Mouse (Mus musculus): Measurements from ENCODE around the gene Calr4.

Calr4 gene

DNA sequence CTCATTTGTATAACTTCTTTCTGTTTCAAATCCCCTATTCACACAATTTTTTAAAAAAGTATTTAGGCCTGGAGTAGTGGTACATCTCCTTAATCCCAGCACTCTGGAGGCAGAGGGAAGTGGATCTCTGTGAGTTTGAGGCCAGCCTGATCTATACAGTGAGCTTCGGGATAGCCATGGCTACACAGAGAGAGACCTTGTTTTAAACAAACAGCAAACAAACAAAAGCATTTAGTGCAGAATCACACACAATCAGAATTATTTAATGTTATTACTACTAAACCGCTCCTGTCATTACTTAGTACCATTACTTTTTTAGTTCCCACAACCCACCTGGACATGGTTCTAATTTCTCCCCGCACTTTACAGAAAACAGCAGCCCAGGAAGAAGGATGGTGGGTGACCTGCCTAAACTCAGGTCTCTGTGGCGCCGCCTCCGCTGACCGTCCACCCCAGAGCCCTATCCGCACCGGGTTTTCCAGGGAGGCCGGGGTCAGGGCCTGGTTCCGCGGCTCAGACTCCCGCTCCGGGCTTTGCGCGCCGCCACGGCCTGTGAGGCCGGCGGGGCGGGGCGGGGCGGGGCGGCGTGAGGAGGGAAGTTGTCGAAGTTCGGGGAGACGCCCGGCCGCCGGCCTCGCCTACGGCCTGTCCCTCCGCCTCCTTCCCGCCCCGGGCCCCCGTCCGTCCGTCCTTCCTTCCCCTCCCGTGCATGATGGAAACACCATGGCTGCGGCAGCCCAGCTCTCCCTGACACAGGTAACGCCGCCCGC is 45.6 kb downstream of the Calr4 start, which contains the start of gene Eps15:
TSS of gene Eps15 (plus strand) at position 580 of the 770 bp plus-strand sequence.
- peak; percentile 85 for DNase-seq (ENCODE audit: low spot score)

DNA sequence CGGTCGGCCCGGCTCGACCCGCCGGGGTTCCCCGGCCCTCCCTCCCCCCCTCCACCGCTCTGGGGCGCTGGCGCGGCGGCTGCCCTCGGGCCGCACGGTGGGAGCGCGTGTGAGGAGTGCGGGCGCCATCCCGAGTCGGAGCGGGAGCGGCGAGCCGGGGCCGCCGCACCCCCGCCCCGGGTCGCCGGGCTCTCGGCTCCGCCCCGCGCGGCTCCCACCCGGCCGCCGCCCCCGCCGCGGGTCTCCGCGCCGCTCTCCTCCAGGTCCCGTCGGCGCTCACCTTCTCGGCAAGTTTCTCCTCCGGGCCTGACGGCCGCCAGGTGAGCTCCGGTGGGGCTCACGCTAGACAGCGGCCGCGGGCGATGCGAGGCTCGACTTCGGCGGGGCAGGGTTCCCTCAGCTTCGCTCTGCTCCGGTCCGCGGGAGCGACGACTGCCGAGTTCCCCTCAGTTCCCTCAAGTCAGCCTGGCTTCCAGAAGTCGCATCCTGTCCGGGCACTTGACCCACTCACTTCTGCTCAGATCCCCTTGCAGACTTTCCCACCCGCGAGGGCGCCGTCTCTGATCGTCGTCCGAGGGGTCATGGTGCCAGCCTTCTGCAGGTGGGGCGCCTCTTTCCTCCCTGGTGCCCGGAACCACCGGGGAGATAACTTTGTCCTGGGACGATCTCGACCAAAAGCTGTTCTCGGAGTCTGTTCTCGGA is 46.3 kb downstream of the Calr4 start:
- DNase-seq (ENCODE audit: low spot score) = no peak

DNA sequence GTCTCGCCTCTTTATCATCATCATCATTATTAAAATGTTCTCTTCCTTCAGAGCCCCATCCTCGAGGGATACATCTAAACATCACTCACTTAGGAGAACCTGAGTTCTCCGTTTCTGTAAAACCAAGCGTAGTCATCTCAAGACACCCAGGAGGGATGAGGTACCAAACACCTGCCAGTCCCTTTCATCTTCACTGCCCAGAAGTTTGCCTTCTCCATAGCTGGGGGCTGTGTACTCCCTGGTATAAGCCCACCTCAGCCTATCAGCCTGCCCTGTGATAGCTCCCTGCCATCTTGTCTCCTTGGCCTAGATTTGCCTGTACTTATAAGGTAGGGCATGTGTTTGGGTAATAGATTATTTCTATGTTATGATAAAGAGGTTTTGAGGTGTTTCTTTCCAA is 46.9 kb downstream of the Calr4 start:
- no peak for DNase-seq (ENCODE audit: low spot score)

DNA sequence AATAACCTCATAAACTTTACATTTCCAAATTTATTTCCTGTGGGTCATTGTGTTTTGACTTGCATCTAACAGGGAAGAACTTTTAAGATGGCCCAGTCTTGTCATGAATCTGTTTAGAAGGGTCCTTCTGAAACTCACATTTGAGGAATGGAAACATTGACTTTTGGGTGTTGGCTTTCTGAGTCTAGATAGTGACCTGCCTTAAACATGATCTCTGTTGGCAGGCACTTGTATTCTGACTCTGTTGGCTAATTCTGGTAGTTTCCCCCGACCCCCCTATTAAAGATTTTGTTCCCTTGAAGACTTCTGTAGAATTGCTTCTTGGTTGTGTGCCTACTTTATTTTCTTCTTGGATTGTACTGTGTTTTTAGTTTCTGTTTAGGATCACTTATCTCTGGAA is 47.7 kb downstream of the Calr4 start:
- DNase-seq (ENCODE audit: low spot score) = no peak

DNA sequence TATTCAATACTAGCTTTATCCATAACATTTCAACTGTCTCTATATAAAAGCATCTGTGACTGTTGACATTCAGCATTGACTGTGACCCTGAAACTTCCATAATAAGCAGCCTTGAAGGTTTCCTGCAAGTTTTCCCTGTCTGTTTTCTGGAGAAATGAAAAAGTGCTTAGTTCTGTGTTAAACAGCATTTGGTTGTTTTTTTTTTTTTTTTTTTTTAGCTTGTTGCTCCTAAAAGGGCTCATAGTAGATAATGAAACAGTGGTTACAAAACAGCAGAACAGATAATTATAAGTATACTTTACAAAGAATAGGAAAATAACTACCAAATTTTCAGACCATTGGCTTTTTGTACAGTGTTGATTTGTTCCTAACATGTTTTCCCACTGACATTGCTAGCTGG is 60.3 kb downstream of the Calr4 start:
- no peak for DNase-seq (ENCODE audit: low spot score)

DNA sequence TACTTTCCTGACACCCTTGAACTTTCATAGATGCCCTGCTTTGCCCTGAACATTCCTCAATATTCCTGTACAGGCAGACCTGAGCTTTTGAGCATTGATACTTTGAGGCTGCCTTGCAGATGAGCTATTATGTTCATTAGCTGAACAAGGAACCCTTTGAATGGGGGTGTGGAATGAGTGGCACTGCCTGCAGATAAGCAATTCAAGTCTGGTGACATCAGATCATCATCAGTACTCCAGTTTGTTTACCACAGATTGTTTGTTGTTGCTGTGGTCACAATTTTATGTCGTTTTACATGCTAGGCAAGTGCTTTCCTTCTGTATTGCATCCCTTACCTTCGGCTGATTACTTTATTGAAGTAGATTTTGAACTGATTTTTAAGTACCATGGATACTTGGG is 62.2 kb downstream of the Calr4 start:
- DNase-seq (ENCODE audit: low spot score) = no peak

DNA sequence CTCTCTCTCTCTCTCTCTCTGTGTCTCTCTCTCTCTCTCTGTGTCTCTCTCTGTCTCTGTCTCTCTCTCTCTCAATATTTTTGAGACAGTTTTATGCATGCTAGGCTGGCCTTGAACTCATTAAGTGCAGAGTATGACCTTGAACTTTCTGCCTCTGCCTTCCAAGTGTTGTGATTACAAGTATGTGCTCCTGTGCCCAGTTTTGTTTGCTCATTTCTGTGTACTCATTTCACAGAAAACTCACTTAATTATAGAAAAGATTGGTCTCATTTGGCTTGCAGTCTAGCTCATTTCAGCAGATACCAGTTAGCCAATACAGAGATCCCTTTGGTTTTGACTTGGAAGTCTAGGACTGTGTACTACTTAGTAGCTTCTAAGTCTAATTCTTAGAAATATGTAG is 64.9 kb downstream of the Calr4 start:
- no peak for DNase-seq (ENCODE audit: low spot score)

Measured in layer of hippocampus, adult 11-12 months (tissue).